15 mouse cellular contexts compared by ENCODE assay signal in genomic region chr14:79945876-79946275, GRCm38 (mm10). TPM values are rescaled to one million over a fixed set of nuclear protein-coding genes. Genes with fewer than 3 reads are reported as not detected.
"Had no signal": no experiment of that assay in that cellular context is flagged by ENCODE, and none has a peak within 500 bp of the region (broad histone marks: within the 10 kb centered on the region; RNA-seq: fewer than 3 reads in every experiment).

No protein-coding gene starts in this region.

- H3K9me3 ChIP-seq: intestine, embryonic 15.5 days; liver, embryonic 13.5 days had no signal

- H3K4me2 ChIP-seq: intestine, embryonic 15.5 days; liver, embryonic 13.5 days; midbrain, embryonic 11.5 days had no signal

- H3K27me3 ChIP-seq: intestine, embryonic 15.5 days; liver, embryonic 13.5 days had no signal

- H3K36me3 ChIP-seq: intestine, embryonic 15.5 days; liver, embryonic 13.5 days had no signal

- DNase-seq: kidney, adult 18-20 months; layer of hippocampus, postnatal 36 days; liver, embryonic 13.5 days; lung, adult 2 months; lung, postnatal 14 days; lung, postnatal 4 days; midbrain, embryonic 14.5 days; thymus, adult 18-20 months; thymus, postnatal 36 days had no signal

- H3K9ac ChIP-seq: intestine, embryonic 15.5 days; liver, embryonic 13.5 days had no signal

- H3K27ac ChIP-seq: intestine, embryonic 15.5 days; left cerebral cortex, adult 2 months; liver, embryonic 13.5 days had no signal

- H3K4me3 ChIP-seq: intestine, embryonic 15.5 days; left cerebral cortex, adult 2 months; liver, embryonic 13.5 days had no signal

- ATAC-seq: intestine, embryonic 15.5 days had no signal

- H3K4me1 ChIP-seq: intestine, embryonic 15.5 days; liver, embryonic 13.5 days had no signal

RNA-seq across cellular contexts. Expression of gene Olfm4, which starts 38.0 kb away (rescaled TPM):
- polyA plus RNA-seq: liver, adult 2 months; lung, adult 2 months; testis, adult 2 months; urinary bladder, adult 2 months had no signal
